Mouse (Mus musculus): Measurements from ENCODE around the gene Ppp1r2.

The Ppp1r2 gene

DNA sequence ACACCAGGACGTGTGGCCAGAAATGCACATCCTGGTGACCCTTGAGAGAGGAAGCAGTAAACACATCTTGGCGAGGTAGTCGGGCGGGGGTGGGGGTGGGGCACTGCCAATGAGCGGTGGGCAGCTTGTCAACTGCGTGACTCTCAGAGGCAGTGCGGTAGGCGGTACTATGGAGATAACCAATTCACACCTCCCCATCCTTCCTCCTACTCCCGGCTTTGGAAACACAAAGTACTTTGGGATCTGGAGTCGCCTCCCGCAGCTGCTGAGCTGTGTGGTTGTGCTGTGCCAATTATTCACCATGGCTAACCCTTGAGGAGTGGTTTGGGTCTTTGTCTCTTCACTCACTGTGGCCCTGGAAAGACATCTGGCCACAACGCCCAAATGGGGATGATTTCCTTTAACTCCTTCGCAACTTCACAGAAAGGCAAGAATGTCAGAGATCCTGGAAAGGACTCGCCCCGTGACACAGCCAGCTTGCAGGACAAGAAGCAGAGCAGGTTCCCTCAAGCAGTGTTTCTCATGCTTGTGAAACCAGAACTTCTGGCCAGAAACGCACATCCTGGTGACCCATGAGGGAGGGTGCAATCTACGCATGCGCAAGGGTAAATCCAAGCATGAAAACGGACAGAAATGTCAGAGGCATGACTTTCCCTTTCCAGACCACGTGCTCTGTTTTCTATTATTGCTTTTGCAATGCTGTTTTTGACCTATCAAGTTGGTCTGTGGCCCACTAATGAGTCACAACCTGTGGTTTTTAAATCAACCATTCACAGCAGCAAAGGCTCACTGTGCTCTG is 41.3 kb downstream of the Ppp1r2 start:
- no peak for DNase-seq

GRCm38 (mm10) chr16:31233167-31233498 is 41.9 kb downstream of the Ppp1r2 start:
- no peak for DNase-seq

- no peak for DNase-seq
These were observed 42.4 kb downstream of the Ppp1r2 start for GRCm38 (mm10) chr16:31232491-31233166.

- no peak for DNase-seq
These were observed 43.5 kb downstream of the Ppp1r2 start for GRCm38 (mm10) chr16:31231591-31231990.

DNA sequence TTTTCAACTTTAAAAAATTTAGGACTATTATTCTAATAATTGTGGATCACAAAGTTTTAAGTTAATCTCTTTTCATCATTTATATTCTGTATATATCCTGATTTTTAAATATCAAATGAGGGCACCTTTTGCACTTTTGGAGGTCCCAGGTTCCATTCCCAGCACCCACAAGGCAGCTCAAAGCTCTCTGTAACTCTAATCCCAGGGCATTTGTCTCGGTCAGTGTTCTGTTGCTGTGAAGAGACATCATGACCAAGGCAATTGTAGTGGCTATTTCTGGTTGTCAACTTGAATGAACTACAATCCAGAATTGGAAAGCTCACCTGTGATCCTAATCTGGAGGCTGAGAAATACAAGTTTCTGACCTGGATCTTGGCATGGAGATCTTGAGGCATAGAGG is 47.3 kb downstream of the Ppp1r2 start:
- no peak for DNase-seq

- DNase-seq = no peak
These were observed 59.8 kb downstream of the Ppp1r2 start for GRCm38 (mm10) chr16:31215271-31215670.

- no peak for DNase-seq
These were observed 61.6 kb downstream of the Ppp1r2 start for GRCm38 (mm10) chr16:31213463-31213862.

DNA sequence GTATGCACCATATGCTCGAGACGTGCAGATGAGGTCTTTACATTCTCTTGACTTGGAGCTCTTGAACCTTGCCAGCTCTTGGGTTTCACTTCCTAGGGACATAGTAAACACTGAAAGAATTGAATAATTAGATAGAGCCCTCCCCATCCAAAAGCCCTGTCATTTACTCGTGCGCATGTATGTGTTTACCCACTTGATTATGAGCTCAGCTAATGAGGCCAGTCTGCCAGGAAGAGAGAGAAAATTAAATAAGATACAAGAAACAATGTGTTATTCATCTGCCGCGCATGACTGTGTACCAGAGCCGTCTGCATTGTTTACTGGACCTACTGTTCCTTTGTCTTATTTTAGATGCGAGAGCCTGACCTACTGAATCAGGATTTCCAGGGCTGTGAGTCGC is 63.6 kb downstream of the Ppp1r2 start:
- DNase-seq = no peak

DNA sequence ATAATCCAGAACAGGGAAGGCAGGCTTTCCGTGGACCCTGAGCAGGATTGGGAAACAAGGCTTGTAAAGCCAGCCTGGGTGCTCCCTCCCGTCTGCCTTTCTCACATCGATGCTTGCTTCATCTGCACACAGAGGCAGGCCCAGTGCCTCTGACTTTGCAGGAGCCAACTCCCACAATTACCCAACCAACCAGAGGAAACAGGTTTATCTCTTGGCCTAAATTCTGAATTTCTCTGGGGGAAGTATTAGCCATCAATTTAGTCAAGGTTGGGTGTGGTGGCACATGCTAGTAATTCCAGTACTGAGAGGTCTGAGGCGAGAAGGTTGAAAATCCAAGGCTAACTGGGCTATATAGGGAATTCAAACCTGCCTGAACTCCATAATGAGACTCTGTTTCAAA is 64.6 kb downstream of the Ppp1r2 start:
- no peak for DNase-seq

DNA sequence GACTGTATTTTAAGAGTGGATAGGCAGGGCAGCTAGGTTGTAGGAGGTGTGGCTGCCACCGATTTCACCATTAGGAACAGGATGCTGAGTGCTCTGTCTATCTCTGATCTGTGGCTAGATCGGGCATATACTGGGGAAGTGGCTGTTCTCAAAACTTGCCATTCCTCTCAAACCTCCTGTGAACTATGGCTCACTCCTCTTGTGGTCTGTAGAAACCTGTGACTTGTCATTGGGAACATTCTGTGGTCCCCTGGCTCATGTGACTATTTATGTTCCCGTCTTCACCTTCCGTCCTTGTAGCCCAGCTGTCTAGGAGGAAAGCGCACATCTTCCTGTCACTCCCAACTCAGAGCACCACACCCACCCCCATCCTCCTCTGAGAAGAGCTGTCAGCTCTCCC is 65.2 kb downstream of the Ppp1r2 start:
- no peak for DNase-seq

DNA sequence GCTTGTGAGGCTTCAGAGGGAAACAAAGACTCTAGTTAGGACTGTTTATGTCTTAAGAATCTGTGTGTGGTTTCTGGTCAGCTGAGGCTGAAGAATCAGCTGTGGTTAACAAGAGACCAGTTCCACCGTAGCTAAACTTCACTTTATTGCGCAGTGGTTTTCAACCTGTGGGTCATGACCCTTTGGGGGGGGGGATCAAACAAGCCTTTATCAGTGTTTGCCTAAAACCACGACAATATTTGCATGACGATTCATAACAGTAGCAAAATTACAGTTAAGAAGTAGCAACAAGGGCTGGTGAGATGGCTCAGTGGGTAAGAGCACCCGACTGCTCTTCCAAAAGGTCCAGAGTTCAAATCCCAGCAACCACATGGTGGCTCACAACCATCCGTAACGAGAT is 69.4 kb downstream of the Ppp1r2 start:
- DNase-seq = no peak

DNA sequence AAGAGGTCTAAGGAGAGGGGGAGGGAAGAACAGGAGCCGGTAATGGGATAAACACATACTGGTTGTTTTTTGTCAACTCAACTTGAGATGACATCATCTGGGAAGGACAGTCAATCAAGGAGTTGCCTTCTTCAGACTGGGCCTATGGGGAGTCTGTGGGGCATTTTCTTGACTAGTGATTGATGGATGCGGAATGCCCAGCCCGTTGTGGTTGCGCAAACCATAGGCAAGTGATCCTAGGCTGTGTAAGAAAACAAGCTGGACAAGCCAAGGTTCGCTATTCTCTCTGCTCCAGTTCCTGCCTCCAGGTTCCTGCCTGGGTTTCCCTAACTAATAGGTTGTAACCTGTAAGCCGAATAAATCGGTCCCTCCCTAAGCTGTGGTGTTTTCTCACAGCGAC is 69.9 kb downstream of the Ppp1r2 start:
- no peak for DNase-seq

GRCm38 (mm10) chr16:31204216-31204615 is 70.9 kb downstream of the Ppp1r2 start:
- no peak for DNase-seq

DNA sequence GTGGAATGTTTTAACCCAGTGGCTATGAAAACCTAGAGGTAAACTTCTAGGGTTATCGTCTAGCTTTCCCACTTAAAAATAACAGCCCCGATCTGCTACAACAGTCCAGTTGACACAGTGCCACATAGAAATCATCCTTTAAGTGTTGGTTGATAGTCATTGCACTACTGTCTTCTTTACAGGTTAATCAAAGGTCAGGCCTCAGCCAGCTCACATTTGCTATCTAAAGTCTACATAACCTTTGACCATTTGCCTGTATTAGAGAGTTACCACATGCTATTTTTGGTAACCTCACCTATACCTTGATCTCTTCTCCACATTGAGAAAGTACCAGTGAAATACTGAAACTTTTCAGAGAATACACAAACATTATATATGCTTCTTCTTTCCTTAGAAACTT is 73.4 kb downstream of the Ppp1r2 start:
- DNase-seq = no peak
